Mouse (Mus musculus) small intestine, adult 2 months (tissue): ENCODE results near the gene Rnf141. TPM values are rescaled to one million over a fixed set of nuclear protein-coding genes. Genes with fewer than 3 reads are reported as not detected.

Source experiments
- H3K27ac ChIP-seq: fragments of 200-500 bp; 2 replicates; pipeline ENCODE4 v1.5.1; 2012; ENCODE audit warnings: low read depth, low read length, control low read depth, inconsistent platforms; ENCODE audit not compliant: insufficient read depth
- H3K27me3 ChIP-seq: fragments of 200-500 bp; 2 replicates; pipeline ENCODE4 v1.6.1; 2012; ENCODE audit warnings: mild to moderate bottlenecking, moderate library complexity, low read length, inconsistent platforms; ENCODE audit not compliant: control insufficient read depth, insufficient read depth
- H3K36me3 ChIP-seq: fragments of 200-500 bp; 2 replicates; pipeline ENCODE4 v1.6.1; 2012; ENCODE audit warnings: mild to moderate bottlenecking, low read length, control low read depth, inconsistent platforms; ENCODE audit not compliant: control insufficient read depth, insufficient read depth
- H3K4me1 ChIP-seq: fragments of 200-500 bp; 2 replicates; pipeline ENCODE4 v1.6.1; 2012; ENCODE audit warnings: low read length, inconsistent platforms, mixed read lengths; ENCODE audit not compliant: control insufficient read depth, insufficient read depth, insufficient read length
- H3K4me3 ChIP-seq: fragments of 200-500 bp; 2 replicates; pipeline ENCODE4 v1.5.1; 2012; ENCODE audit warnings: low read depth, mild to moderate bottlenecking, control low read depth, inconsistent platforms, low read length, moderate library complexity
- CTCF ChIP-seq: fragments of 200-500 bp; IDR thresholded peaks from 2 replicates; pipeline ENCODE4 v1.5.1; 2012; ENCODE audit warnings: low read depth, mild to moderate bottlenecking, control low read depth, inconsistent platforms, low read length, moderate library complexity, mixed read lengths; ENCODE audit not compliant: insufficient replicate concordance, insufficient read length; ENCODE audit errors: extremely low read depth
- POLR2A ChIP-seq: fragments of 200-500 bp; IDR thresholded peaks from 2 replicates; pipeline ENCODE4 v1.6.1; 2012; ENCODE audit warnings: low read depth, mild to moderate bottlenecking, control low read depth, inconsistent platforms, low read length, moderate library complexity
- WGBS: fragments of 180-500 bp; shearing (Covaris S2); methylation state at CpG from one replicate; pipeline ENCODE4 v1.1.7; 2018; 5-methylcytosine and 5-hydroxymethylcytosine counted together
- polyA plus RNA-seq: library from polyadenylated mRNA; depleted of rRNA; stranded (reverse); fragments of >200 nt; gene quantifications from 2 replicates; pipeline ENCODE4 v1.2.3, GENCODE M21; 2012

The Rnf141 gene
- polyA plus RNA-seq, 1 experiment: 21.2 TPM

DNA sequence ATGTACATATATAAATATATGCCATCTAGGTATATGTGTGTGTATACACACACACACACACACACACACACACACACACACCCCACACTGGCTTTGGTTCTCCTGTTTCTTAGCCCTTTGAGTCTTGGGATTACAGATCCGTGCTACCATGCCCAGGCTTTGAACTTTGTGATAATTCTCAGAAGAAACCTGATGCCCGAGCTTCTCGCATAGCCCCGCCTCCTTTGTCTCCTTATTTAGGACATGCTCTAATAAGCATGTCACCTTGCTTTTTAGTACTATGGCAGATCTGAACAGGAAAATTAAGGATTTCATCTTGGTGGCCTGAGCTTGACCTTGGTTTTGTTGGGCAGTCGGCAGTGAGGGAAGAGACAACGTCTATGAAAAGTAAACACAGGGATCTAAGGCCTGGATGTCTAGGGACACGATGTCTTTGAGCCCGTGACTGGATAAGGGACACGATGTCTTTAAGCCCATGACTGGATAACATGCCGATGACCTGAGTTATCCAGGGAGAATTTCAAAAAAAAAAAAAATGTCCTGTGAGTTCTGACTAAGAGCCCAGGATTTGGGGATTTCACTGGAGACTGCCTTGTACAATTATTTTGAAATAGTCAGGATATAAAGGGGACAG is 61.3 kb downstream of the Rnf141 start:
- TF ChIP-seq POLR2A: no peak
- no peak for TF ChIP-seq CTCF
- peaks cover 21% of the 10 kb centered on the region; the same call in 1 of the 2 replicates for H3K4me1 ChIP-seq

DNA sequence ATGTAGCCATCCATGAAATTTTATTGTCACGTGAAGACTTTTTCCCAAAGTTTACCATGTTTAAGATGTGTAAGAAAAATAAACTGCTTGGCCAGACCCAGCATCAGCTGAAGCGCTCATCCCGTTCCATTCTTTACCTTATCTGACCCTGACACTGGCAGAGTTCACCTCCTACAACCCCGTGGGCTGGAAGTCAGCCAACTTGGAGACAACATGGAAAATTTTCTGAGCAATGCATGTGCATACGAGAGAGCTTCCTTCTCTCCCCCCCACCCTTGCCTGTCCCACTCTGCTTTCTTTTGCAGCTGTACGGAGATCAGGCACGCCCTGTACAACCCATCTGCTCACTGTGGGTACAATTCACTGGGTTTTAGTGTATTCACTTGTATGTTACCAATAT is 62.1 kb downstream of the Rnf141 start:
- Histone ChIP-seq H3K4me1 (peaks cover 21% of the 10 kb centered on the region; the same call in 1 of the 2 replicates), H3K36me3 (peaks cover 11% of the 10 kb centered on the region), H3K27me3 (no peaks in the 10 kb centered on the region), H3K4me3 (no peak overlapping the region), H3K27ac (no peak overlapping the region)
- TF ChIP-seq POLR2A: no peak
- TF ChIP-seq CTCF: no peak
- WGBS: 28% methylated on average over 7 of the region's 7 CpGs

More for the DNA sequence above, 61.3 kb downstream of the Rnf141 start:
- Histone ChIP-seq H3K27ac (no peak overlapping the region), H3K4me3 (no peak overlapping the region), H3K36me3 (peaks cover 11% of the 10 kb centered on the region), H3K27me3 (no peaks in the 10 kb centered on the region)
- 57% methylated on average over 10 of the region's 10 CpGs for WGBS

DNA sequence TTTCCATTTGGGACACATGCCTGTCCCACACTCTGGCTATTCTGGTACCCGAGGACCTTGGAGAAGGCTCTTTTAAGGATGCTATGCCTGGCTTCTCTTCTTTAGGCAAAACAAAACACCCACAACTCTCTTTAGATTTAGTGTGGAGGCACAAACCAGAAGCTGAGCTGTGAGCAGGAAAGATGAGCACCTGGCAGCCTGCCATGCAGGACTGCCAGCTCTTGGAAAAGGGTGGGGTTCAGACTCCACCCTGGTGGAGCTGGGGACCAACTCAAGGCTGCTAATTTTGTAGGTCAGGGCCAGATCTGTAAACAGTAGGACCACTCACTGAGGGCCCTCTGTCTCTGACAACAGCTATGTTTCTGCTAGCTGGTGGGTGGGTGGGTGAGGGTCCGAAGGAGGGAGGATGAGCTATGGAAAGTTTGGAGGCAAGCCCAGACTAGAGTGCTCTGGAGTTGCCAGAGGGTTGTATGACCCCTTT is 63.0 kb downstream of the Rnf141 start:
- no peaks in the 10 kb centered on the region for H3K27me3 ChIP-seq
- TF ChIP-seq POLR2A (no peak), CTCF (no peak)
- H3K4me1 ChIP-seq: peaks cover 25% of the 10 kb centered on the region; the same call in 1 of the 2 replicates
- peaks cover 11% of the 10 kb centered on the region for H3K36me3 ChIP-seq
- H3K27ac ChIP-seq: no peak overlapping the region
- no peak overlapping the region for H3K4me3 ChIP-seq
- 72% methylated on average over 2 of the region's 2 CpGs for WGBS

DNA sequence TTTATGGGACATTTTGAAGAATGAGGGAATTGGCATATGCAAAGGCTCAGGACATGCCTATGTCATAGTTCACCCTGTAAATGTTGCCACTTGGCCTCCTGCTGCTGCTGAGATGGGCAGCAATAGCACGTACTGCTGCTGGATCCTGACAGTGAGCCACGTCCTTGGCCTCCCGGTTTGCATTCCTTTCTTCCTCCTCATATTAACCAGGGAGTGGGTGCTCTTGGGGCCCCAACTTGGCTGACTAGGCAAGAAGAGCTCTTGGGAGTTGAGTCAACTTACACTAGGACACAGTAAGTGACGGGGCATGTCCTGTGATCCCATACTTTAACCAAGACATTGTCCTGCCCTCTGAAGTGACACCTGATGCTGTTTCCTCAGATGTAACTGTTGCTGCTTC is 63.7 kb downstream of the Rnf141 start:
- peaks cover 11% of the 10 kb centered on the region for H3K36me3 ChIP-seq
- WGBS: 88% methylated on average over 4 of the region's 4 CpGs

DNA sequence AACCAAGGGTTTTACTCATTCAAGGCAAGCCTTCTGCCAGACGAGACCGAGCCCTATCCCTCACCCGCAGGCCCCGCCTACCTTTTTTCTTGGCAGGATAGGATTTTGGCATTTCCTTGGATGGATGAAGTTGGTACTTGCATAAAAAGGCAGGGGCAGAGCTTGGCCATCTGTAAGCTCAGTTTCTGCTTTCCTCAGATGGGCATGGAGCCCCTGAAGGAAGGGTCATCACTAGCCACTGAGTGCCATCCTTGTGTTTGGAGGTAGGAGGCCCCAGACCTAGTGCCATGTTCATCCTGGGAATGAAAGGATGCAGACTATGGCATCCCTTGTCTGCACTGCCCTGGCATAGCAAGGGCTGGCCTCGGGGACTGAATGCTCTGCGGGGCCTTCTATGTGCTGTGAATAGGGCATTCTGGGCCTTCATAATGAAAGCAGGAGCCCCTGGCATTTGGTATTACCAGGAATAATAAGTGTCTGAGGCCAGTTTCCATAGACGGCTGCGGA is 64.6 kb downstream of the Rnf141 start:
- H3K4me3 ChIP-seq: no peak overlapping the region
- H3K36me3 ChIP-seq: peaks cover 11% of the 10 kb centered on the region
- no peak overlapping the region for H3K27ac ChIP-seq
- H3K4me1 ChIP-seq: peaks cover 14% of the 10 kb centered on the region; the same call in 1 of the 2 replicates
- 92% methylated on average over 8 of the region's 8 CpGs for WGBS
- no peak for TF ChIP-seq CTCF
- no peak for TF ChIP-seq POLR2A
- H3K27me3 ChIP-seq: no peaks in the 10 kb centered on the region

More for the DNA sequence above, 63.7 kb downstream of the Rnf141 start:
- TF ChIP-seq CTCF: no peak
- no peak for TF ChIP-seq POLR2A
- Histone ChIP-seq H3K4me3 (no peak overlapping the region), H3K4me1 (peaks cover 19% of the 10 kb centered on the region; the same call in 1 of the 2 replicates), H3K27me3 (no peaks in the 10 kb centered on the region), H3K27ac (no peak overlapping the region)

DNA sequence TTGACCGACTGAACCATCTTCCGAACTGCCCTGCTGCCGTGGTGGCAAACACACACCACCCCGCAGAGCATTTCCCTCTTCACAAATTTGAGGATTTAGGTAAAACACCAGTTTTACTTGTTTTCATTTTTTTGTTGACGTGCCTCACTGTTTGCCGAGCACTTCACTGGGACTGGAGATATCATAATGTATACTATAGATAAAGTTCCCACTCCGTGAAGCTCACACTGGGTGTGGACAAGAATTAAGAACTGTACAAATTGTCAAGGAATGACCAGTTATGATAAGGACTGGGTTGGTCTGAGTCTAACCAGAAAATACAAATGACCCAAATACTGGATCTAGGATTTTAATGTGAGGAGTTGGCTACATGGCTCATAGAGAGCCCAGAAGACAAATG is 65.3 kb downstream of the Rnf141 start:
- no peak for TF ChIP-seq POLR2A
- TF ChIP-seq CTCF: no peak
- Histone ChIP-seq H3K4me1 (peaks cover 14% of the 10 kb centered on the region), H3K4me3 (no peak overlapping the region), H3K36me3 (peaks cover 11% of the 10 kb centered on the region), H3K27me3 (no peaks in the 10 kb centered on the region), H3K27ac (no peak overlapping the region)
- WGBS: 89% methylated on average over 7 of the region's 7 CpGs
